Mouse (Mus musculus): ENCODE results near the gene Pdhx.

Pdhx gene

GRCm38 (mm10) chr2:102987708-102988010, 85.7 kb downstream of the Pdhx start:
- no peak for DNase-seq (ENCODE audit: low spot score)

- no peak for DNase-seq (ENCODE audit: low spot score)
Observed at GRCm38 (mm10) chr2:102986964-102987707, 86.2 kb downstream of the Pdhx start.

- DNase-seq (ENCODE audit: low spot score): no peak
Observed at GRCm38 (mm10) chr2:102986424-102986823, 86.9 kb downstream of the Pdhx start.

- DNase-seq (ENCODE audit: low spot score): no peak
Observed at GRCm38 (mm10) chr2:102982822-102983221, 90.5 kb downstream of the Pdhx start.

GRCm38 (mm10) chr2:102981446-102982314, 91.6 kb downstream of the Pdhx start:
- DNase-seq (ENCODE audit: low spot score): no peak

GRCm38 (mm10) chr2:102980870-102981269, 92.4 kb downstream of the Pdhx start:
- DNase-seq (ENCODE audit: low spot score): no peak

- no peak for DNase-seq (ENCODE audit: low spot score)
Observed at GRCm38 (mm10) chr2:102979519-102979918, 93.8 kb downstream of the Pdhx start.

GRCm38 (mm10) chr2:102979112-102979511, 94.2 kb downstream of the Pdhx start:
- no peak for DNase-seq (ENCODE audit: low spot score)

GRCm38 (mm10) chr2:102975358-102975945, 97.9 kb downstream of the Pdhx start:
- no peak for DNase-seq (ENCODE audit: low spot score)

GRCm38 (mm10) chr2:102973115-102973514, 100.2 kb downstream of the Pdhx start:
- no peak for DNase-seq (ENCODE audit: low spot score)

- DNase-seq (ENCODE audit: low spot score): no peak
Observed at GRCm38 (mm10) chr2:102972575-102972974, 100.7 kb downstream of the Pdhx start.

- DNase-seq (ENCODE audit: low spot score): no peak
Observed at GRCm38 (mm10) chr2:102971951-102972350, 101.4 kb downstream of the Pdhx start.
